Mouse (Mus musculus): ENCODE results near the gene Glb1l.

DNA sequence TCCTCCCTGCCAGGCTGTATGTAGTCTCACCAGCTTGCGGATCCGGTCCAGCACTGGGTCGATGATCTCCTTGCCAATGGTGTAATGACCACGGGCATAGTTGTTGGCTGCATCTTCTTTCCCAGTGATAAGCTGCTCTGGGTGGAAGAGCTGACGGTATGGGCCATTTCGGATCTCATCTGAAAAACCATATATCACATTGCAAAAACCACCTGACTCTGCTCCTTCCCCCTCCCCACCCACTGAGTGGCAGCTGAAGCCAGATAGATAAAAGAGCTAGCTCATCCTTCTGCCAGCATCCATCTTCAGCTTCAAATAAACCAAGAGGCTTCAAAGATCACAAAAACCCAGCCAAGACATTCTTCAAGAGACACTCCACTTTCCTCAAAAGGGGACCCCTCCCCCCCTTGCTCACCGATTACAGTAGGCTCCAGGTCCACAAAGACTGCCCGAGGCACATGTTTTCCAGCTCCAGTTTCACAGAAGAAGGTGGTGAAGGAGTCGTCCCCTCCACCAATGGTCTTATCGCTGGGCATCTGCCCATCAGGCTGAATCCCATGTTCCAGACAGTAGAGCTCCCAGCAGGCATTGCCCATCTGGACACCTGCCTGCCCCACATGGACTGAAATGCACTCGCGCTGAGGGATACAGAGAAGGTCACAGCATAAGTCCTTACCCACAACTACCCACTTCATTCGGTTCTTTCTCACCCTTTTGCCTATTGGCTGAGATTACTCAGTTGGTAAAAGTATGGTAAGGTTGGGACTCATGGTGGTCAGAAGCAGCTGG, 6.4 kb upstream of the Glb1l start:
- TF ChIP-seq POLR2A (IDR thresholded peaks at IDR 0.05; ENCODE audit: insufficient read depth, low read depth, low read length) (no peak), CTCF (IDR thresholded peaks at IDR 0.05; ENCODE audit: insufficient read depth, low read depth, low read length) (no peak)
